Mouse (Mus musculus): Measurements from ENCODE around the gene Ctsw.
A peak's percentile ranks its signal among the peaks of the same experiment; 100 is the strongest.

DNA sequence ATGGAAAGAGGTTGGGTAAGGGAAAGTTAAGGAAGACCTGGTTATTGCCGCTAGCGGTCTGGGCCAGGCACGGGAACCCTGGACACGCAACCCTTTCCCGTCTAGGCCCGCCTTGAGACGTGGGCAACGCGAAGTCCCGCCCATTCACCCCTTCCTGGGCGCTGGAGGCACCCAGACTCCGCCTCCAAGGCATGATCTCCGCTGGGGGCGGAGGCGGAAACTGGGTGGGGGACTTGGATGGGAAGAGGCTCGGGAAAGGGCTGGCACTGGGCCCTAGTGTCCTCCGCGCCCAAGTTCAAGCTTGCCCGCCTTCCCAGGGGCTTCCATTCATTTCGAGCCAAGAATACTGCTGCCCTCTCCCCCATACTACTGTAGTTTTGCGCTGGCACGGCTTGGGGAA lies 5.4 kb upstream of the Ctsw start, which contains the start of gene Efemp2:
- TF ChIP-seq USF1 (IDR thresholded peaks at IDR 0.05; ENCODE audit: low read depth) (no peak), POLR2A (IDR thresholded peaks at IDR 0.05; ENCODE audit: insufficient read length, low read depth) (peak; percentile 78), MYOG (IDR thresholded peaks at IDR 0.05; ENCODE audit: control insufficient read depth in 1 of 3, insufficient read depth in 1 of 3, insufficient read length in 2 of 3, low read depth in 2 of 3) (peak in 1 of 3 experiments; percentile 20), POLR2AphosphoS2 (IDR thresholded peaks at IDR 0.05; ENCODE audit: insufficient read length, low read depth) (peak; percentile 90), REST (IDR thresholded peaks at IDR 0.05; ENCODE audit: insufficient read depth, insufficient read length) (no peak), TCF3 (IDR thresholded peaks at IDR 0.05; ENCODE audit: insufficient read length, low read depth) (no peak), MAX (IDR thresholded peaks at IDR 0.05; ENCODE audit: low read depth) (no peak), TCF12 (IDR thresholded peaks at IDR 0.05; ENCODE audit: insufficient read depth, poor library complexity, severe bottlenecking) (no peak), E2F4 (IDR thresholded peaks at IDR 0.05; ENCODE audit: insufficient read depth) (no peak), SRF (IDR thresholded peaks at IDR 0.05; ENCODE audit: control insufficient read depth, insufficient read length, low read depth) (no peak), CEBPB (IDR thresholded peaks at IDR 0.05; ENCODE audit: insufficient read depth, poor library complexity, severe bottlenecking) (no peak)
